Comparison of ENCODE assay signal across 19 mouse cellular contexts in the genomic region with DNA sequence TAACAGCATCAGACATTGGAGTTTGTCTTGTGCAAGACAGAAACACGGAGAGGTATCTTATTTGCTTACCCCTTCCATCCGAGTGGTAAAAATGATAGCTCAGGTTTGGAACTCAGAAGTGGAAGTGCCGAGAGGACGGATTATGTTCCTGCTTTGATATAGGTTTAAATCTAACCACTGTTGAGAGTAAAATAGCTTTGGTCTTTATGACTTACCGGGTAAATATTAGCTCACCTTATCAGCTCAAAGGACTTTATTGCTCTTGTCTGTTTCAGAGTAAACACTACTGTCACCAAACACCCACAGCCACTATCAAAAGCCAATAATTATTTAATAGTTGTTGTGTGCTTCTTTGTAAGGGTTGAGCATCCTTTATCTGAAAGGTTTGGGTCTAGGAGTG.
A peak's percentile ranks its signal among the peaks of the same experiment; 100 is the strongest.
DNase-seq lines count a peak whose midpoint lies in the region; ATAC-seq and TF ChIP-seq lines count a peak whose summit lies in the region.
"Had no signal": no experiment of that assay in that cellular context is flagged by ENCODE, and none has a peak within 500 bp of the region (broad histone marks: within the 10 kb centered on the region; RNA-seq: fewer than 3 reads in every experiment).

No protein-coding gene starts in this region.

- 13% methylated on average over 5 of the region's 5 CpGs for WGBS in liver, adult 2 months
- 66% methylated on average over 5 of the region's 5 CpGs for WGBS in liver, embryonic 11.5 days
- WGBS in intestine, embryonic 15.5 days, result 43% methylated on average over 5 of the region's 5 CpGs
- WGBS in intestine, postnatal 0 days, result 32% methylated on average over 5 of the region's 5 CpGs

- H3K4me3 ChIP-seq in liver, adult 2 months (ENCODE audit: insufficient read depth, low read depth, low read length), result no peak overlapping the region
- no peak overlapping the region for H3K4me3 ChIP-seq in liver, embryonic 11.5 days (ENCODE audit: low read depth, low read length)
- no peak overlapping the region for H3K4me3 ChIP-seq in intestine, embryonic 15.5 days (replicated peaks)
- no peak overlapping the region for H3K4me3 ChIP-seq in intestine, postnatal 0 days (ENCODE audit: low read depth, low read length)
- H3K4me3 ChIP-seq: embryonic facial prominence, embryonic 10.5 days; embryonic facial prominence, embryonic 12.5 days; forebrain, embryonic 13.5 days; forebrain, embryonic 15.5 days had no signal

- intact Hi-C loops in left cerebral cortex, postnatal 4 days (cut with DNase I), result no loop called here

- no peak for ATAC-seq in liver, embryonic 11.5 days (replicated peaks; ENCODE audit: low FRiP score)
- peak; percentile 89 for ATAC-seq in intestine, embryonic 15.5 days
- peak; percentile 71 for ATAC-seq in intestine, postnatal 0 days
- ATAC-seq: forebrain, embryonic 13.5 days; forebrain, embryonic 15.5 days had no signal

- no peak overlapping the region for H3K27ac ChIP-seq in liver, adult 2 months (replicated peaks; ENCODE audit: insufficient read depth, low read depth, low read length)
- no peak overlapping the region for H3K27ac ChIP-seq in liver, embryonic 11.5 days (ENCODE audit: low read depth, low read length)
- no peak overlapping the region for H3K27ac ChIP-seq in intestine, embryonic 15.5 days
- H3K27ac ChIP-seq in intestine, postnatal 0 days (ENCODE audit: low read depth, low read length), result no peak overlapping the region
- H3K27ac ChIP-seq: embryonic facial prominence, embryonic 10.5 days; embryonic facial prominence, embryonic 12.5 days; forebrain, embryonic 13.5 days; forebrain, embryonic 15.5 days had no signal

- no peak for TF ChIP-seq CTCF in liver, adult 2 months (IDR thresholded peaks at IDR 0.05; ENCODE audit: low read depth, low read length)
- TF ChIP-seq CTCF in intestine, postnatal 0 days (IDR thresholded peaks at IDR 0.05; ENCODE audit: low read depth), result no peak

- H3K9ac ChIP-seq in liver, adult 2 months (ENCODE audit: low read depth, low read length), result no peak overlapping the region
- no peak overlapping the region for H3K9ac ChIP-seq in liver, embryonic 11.5 days (ENCODE audit: low read depth, low read length)
- H3K9ac ChIP-seq in intestine, embryonic 15.5 days, result no peak overlapping the region
- no peak overlapping the region for H3K9ac ChIP-seq in intestine, postnatal 0 days (ENCODE audit: low read depth, low read length)
- H3K9ac ChIP-seq: embryonic facial prominence, embryonic 12.5 days; forebrain, embryonic 13.5 days; forebrain, embryonic 15.5 days had no signal

- DNase-seq in liver, adult 2 months (ENCODE audit: extremely low read depth, low read depth, low spot score), result peak; percentile 30
- DNase-seq in liver, embryonic 11.5 days (ENCODE audit: low spot score), result no peak
- DNase-seq in right cerebral cortex, adult 18-20 months, result no peak
- DNase-seq in retina, postnatal 1 day, result no peak
- no peak for DNase-seq in left cerebral cortex, postnatal 4 days
- DNase-seq: adrenal gland, adult 2 months; adrenal gland, postnatal 14 days; adrenal gland, postnatal 36 days; cerebellum, adult 11-12 months; cerebellum, adult 2 months; cerebellum, adult 9-10 months; cerebellum, postnatal 10 days; cerebellum, postnatal 25 days had no signal

- no peaks in the 10 kb centered on the region for H3K9me3 ChIP-seq in liver, embryonic 11.5 days (ENCODE audit: control insufficient read depth, low read length)
- H3K9me3 ChIP-seq in intestine, embryonic 15.5 days, result no peaks in the 10 kb centered on the region
- no peaks in the 10 kb centered on the region for H3K9me3 ChIP-seq in intestine, postnatal 0 days (ENCODE audit: control insufficient read depth)
- H3K9me3 ChIP-seq: embryonic facial prominence, embryonic 10.5 days; embryonic facial prominence, embryonic 12.5 days; forebrain, embryonic 13.5 days; forebrain, embryonic 15.5 days had no signal

- no peaks in the 10 kb centered on the region for H3K36me3 ChIP-seq in liver, adult 2 months (ENCODE audit: control insufficient read depth, insufficient read depth, low read length)
- no peaks in the 10 kb centered on the region for H3K36me3 ChIP-seq in liver, embryonic 11.5 days (ENCODE audit: control insufficient read depth, insufficient read depth, low read length)
- no peaks in the 10 kb centered on the region for H3K36me3 ChIP-seq in intestine, embryonic 15.5 days
- H3K36me3 ChIP-seq in intestine, postnatal 0 days (ENCODE audit: control insufficient read depth, insufficient read depth), result no peaks in the 10 kb centered on the region
- H3K36me3 ChIP-seq: embryonic facial prominence, embryonic 10.5 days; embryonic facial prominence, embryonic 12.5 days; forebrain, embryonic 15.5 days had no signal

- H3K4me1 ChIP-seq in liver, adult 2 months (ENCODE audit: control insufficient read depth, insufficient read depth, low read length), result peaks cover 7% of the 10 kb centered on the region; the same call in 1 of the 2 replicates
- H3K4me1 ChIP-seq in liver, embryonic 11.5 days (replicated peaks; ENCODE audit: control insufficient read depth, insufficient read depth, low read length), result no peaks in the 10 kb centered on the region
- H3K4me1 ChIP-seq in intestine, embryonic 15.5 days (replicated peaks), result no peaks in the 10 kb centered on the region
- H3K4me1 ChIP-seq in intestine, postnatal 0 days (replicated peaks; ENCODE audit: control insufficient read depth, insufficient read depth, low read length), result no peaks in the 10 kb centered on the region
- H3K4me1 ChIP-seq: embryonic facial prominence, embryonic 10.5 days; embryonic facial prominence, embryonic 12.5 days; forebrain, embryonic 13.5 days; forebrain, embryonic 15.5 days had no signal

- H3K4me2 ChIP-seq in liver, embryonic 11.5 days, result no peak overlapping the region
- no peak overlapping the region for H3K4me2 ChIP-seq in intestine, embryonic 15.5 days (replicated peaks)
- 0 out of 2 replicates have a peak overlapping the region, but pooled peaks have one; percentile 17 for H3K4me2 ChIP-seq in intestine, postnatal 0 days (replicated peaks; ENCODE audit: low read depth)
- H3K4me2 ChIP-seq: embryonic facial prominence, embryonic 12.5 days; forebrain, embryonic 13.5 days; forebrain, embryonic 15.5 days had no signal

- no peak for TF ChIP-seq POLR2A in liver, adult 2 months (IDR thresholded peaks at IDR 0.05; ENCODE audit: extremely low read depth, insufficient read depth, low read length)

- peaks cover 3% of the 10 kb centered on the region; the same call in 1 of the 2 replicates for H3K27me3 ChIP-seq in liver, adult 2 months (ENCODE audit: control insufficient read depth, insufficient read depth, low read length)
- no peaks in the 10 kb centered on the region for H3K27me3 ChIP-seq in liver, embryonic 11.5 days (replicated peaks; ENCODE audit: control insufficient read depth, insufficient read depth, low read length)
- no peaks in the 10 kb centered on the region for H3K27me3 ChIP-seq in intestine, embryonic 15.5 days (replicated peaks)
- no peaks in the 10 kb centered on the region for H3K27me3 ChIP-seq in intestine, postnatal 0 days (replicated peaks; ENCODE audit: control insufficient read depth, insufficient read depth, low read length)
- H3K27me3 ChIP-seq: embryonic facial prominence, embryonic 12.5 days; forebrain, embryonic 13.5 days; forebrain, embryonic 15.5 days had no signal

- no peaks in the 10 kb centered on the region for H3K79me2 ChIP-seq in liver, adult 2 months (ENCODE audit: control insufficient read depth, insufficient read depth, low read length)
